Mouse (Mus musculus): ENCODE results near the gene Map3k5. TPM values are rescaled to one million over a fixed set of nuclear protein-coding genes. Genes with fewer than 3 reads are reported as not detected.

Map3k5 gene
- total and polyA plus RNA-seq, 2 experiments from 2014 or later, result 1.5 to 5.3 TPM

DNA sequence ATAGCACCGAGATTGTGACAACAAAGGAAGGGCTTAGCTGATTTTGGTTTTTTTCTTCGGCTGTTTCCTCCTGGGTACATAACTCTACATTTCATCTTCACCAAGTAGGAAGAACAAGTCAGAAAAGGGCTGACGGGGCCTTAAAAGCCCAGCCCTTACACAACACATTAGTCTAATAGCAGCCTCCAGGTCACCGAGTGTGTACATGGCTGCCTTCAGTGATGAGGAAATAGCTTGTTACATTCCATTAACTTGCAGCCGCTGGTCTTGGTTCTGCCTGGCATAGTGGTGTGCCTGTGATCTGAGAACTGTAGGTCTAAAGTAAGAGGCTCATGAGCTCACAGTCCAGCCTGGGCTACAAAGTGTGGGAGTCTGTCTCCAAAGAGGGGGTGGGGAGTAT, 230.5 kb downstream of the Map3k5 start:
- Histone ChIP-seq H3K4me2 (ENCODE audit: low read depth, low read length, poor library complexity, severe bottlenecking) (no peak overlapping the region), H3K27me3 (ENCODE audit: insufficient read depth, low read length) (no peaks in the 10 kb centered on the region), H3K9ac (replicated peaks; ENCODE audit: low read length, poor library complexity, severe bottlenecking) (no peak overlapping the region), H3K4me1 (ENCODE audit: insufficient read depth, low read length) (peaks cover 3% of the 10 kb centered on the region; the same call in 1 of the 2 replicates), H3K9me3 (ENCODE audit: low read length) (no peaks in the 10 kb centered on the region), H3K36me3 (ENCODE audit: insufficient read depth, low read length) (no peaks in the 10 kb centered on the region), H3K27ac (ENCODE audit: low read depth, low read length) (no peak overlapping the region), H3K4me3 (ENCODE audit: low read depth, low read length) (no peak overlapping the region)
- no peak for ATAC-seq (ENCODE audit: low FRiP score)
- no peak for TF ChIP-seq CTCF (IDR thresholded peaks at IDR 0.05)
- 87% methylated on average over 5 of the region's 5 CpGs for WGBS
- no peak for DNase-seq (ENCODE audit: low spot score)

DNA sequence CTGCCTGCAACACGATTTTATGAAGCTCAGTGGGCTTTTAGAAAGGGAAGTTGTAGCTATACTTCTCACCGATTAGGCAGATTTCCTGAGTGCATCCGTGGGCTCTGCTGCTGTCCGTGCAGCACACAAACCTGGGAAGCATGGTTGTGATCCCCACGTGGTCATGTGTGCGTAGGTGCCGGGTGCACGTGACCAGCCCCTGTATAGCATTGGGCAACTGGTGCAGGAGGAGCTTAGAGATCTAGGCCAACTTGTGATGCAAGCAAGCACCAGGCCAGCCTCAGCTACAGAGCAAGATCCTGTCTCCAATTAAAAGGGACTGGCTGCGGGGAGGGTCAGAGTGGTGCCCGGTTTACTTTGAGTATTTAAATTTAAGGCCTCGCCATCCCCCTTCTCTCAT, 232.5 kb downstream of the Map3k5 start:
- WGBS, result 80% methylated on average over 11 of the region's 11 CpGs
- Histone ChIP-seq H3K27me3 (ENCODE audit: insufficient read depth, low read length) (no peaks in the 10 kb centered on the region), H3K27ac (ENCODE audit: low read depth, low read length) (no peak overlapping the region), H3K9me3 (ENCODE audit: low read length) (no peaks in the 10 kb centered on the region), H3K4me3 (ENCODE audit: low read depth, low read length) (no peak overlapping the region), H3K4me1 (ENCODE audit: insufficient read depth, low read length) (peaks cover 6% of the 10 kb centered on the region), H3K4me2 (ENCODE audit: low read depth, low read length, poor library complexity, severe bottlenecking) (no peak overlapping the region), H3K36me3 (ENCODE audit: insufficient read depth, low read length) (no peaks in the 10 kb centered on the region), H3K9ac (replicated peaks; ENCODE audit: low read length, poor library complexity, severe bottlenecking) (no peak overlapping the region)
- ATAC-seq (ENCODE audit: low FRiP score) (no peak), DNase-seq (ENCODE audit: low spot score) (no peak)
- no peak for TF ChIP-seq CTCF (IDR thresholded peaks at IDR 0.05)

DNA sequence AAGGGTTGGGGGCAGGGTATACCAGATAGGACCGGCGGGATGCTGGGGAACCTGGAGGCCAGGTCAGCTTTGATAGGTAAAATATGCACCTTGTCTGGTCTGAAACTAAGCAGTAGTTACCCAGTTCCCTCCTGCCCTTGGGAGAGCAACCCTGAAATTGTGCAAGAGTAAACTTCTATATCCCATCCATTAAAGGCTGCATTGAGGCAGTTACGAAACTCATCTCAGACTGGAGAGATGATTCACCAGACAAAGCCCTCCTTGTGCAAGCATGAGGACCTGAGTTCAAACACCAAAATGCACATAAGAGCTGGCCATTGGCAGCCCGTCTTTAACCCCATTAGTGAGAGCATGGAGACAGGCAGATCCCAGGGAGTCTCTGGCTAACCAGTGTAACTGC, 233.2 kb downstream of the Map3k5 start:
- Histone ChIP-seq H3K9me3 (ENCODE audit: low read length) (no peaks in the 10 kb centered on the region), H3K4me2 (ENCODE audit: low read depth, low read length, poor library complexity, severe bottlenecking) (no peak overlapping the region), H3K27ac (ENCODE audit: low read depth, low read length) (no peak overlapping the region), H3K9ac (replicated peaks; ENCODE audit: low read length, poor library complexity, severe bottlenecking) (no peak overlapping the region), H3K4me1 (ENCODE audit: insufficient read depth, low read length) (peaks cover 6% of the 10 kb centered on the region), H3K27me3 (ENCODE audit: insufficient read depth, low read length) (no peaks in the 10 kb centered on the region), H3K36me3 (ENCODE audit: insufficient read depth, low read length) (no peaks in the 10 kb centered on the region), H3K4me3 (ENCODE audit: low read depth, low read length) (no peak overlapping the region)
- WGBS, result 98% methylated on average over 4 of the region's 4 CpGs
- TF ChIP-seq CTCF (IDR thresholded peaks at IDR 0.05), result no peak
- no peak for ATAC-seq (ENCODE audit: low FRiP score)
- no peak for DNase-seq (ENCODE audit: low spot score)

DNA sequence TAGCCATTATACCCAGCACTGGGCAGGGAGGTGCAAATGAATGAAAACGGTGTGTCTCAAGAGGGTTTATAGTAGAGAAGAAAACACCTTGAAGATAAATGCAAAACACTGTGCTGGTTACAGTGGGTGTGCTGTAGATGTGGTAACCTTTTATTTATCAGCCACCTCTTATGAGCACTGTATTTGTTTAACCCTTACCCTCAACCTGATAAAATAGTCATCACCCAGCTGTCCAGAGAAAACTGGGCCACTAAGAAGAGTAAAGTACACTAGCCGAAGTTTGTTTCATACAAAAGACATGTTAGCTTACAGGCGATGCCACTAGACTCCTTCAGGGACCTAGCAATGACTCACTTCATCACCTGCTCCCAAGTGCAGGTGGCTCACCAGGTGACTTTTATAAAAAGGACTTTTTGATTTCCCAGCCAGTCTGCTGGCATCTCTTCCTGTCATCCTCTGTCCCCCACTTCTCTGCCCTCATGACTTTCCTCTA, 235.0 kb downstream of the Map3k5 start:
- H3K27me3 ChIP-seq (ENCODE audit: insufficient read depth, low read length), result no peaks in the 10 kb centered on the region
- no peak for TF ChIP-seq CTCF (IDR thresholded peaks at IDR 0.05)
- ATAC-seq (ENCODE audit: low FRiP score) (no peak), DNase-seq (ENCODE audit: low spot score) (no peak)
- H3K4me2 ChIP-seq (ENCODE audit: low read depth, low read length, poor library complexity, severe bottlenecking), result no peak overlapping the region
- no peak overlapping the region for H3K4me3 ChIP-seq (ENCODE audit: low read depth, low read length)
- no peak overlapping the region for H3K9ac ChIP-seq (replicated peaks; ENCODE audit: low read length, poor library complexity, severe bottlenecking)
- H3K4me1 ChIP-seq (ENCODE audit: insufficient read depth, low read length), result peaks cover 6% of the 10 kb centered on the region
- WGBS, result 86% methylated on average over 3 of the region's 3 CpGs
- no peaks in the 10 kb centered on the region for H3K36me3 ChIP-seq (ENCODE audit: insufficient read depth, low read length)
- H3K27ac ChIP-seq (ENCODE audit: low read depth, low read length), result no peak overlapping the region
- no peaks in the 10 kb centered on the region for H3K9me3 ChIP-seq (ENCODE audit: low read length)

DNA sequence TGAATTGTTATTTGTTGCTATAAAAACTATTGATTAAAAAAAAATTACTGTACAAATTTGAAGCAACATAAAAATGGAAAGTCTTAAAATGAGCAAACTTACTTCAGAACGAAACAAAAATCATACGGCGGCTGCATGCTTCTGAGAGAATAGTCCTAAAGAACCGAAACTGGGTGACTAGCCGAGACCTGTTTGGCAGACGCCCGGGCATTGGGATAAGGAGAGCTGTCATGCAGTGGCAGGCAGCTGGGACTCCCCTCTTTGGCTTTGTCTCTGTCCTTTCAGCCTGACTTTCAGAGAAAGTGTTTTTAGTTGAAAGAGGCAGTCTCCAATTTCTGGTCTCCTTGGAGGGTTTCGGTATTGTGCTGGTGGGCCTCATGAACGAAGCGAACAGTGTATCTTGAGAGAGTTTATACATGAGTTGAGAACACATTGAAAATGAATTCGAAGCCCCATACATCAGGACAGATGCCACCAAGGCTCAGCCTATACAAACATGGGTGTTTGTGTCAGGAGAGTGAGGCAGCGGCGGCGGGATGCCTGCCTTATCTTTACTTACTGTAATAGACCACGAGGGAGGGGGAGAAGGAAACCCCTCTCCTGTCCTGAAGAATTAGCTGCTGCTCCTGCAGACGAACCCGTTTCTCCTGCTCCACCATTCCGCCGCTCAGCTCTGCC, 235.8 kb downstream of the Map3k5 start:
- ATAC-seq (ENCODE audit: low FRiP score) (0 out of 2 replicates have a peak, but pooled peaks have one; percentile 14), DNase-seq (ENCODE audit: low spot score) (peak; percentile 40)
- no peaks in the 10 kb centered on the region for H3K36me3 ChIP-seq (ENCODE audit: insufficient read depth, low read length)
- H3K4me3 ChIP-seq (ENCODE audit: low read depth, low read length), result peak overlapping the region; percentile 34
- H3K4me2 ChIP-seq (ENCODE audit: low read depth, low read length, poor library complexity, severe bottlenecking), result peak overlapping the region; percentile 76
- H3K9me3 ChIP-seq (ENCODE audit: low read length), result no peaks in the 10 kb centered on the region
- no peak for TF ChIP-seq CTCF (IDR thresholded peaks at IDR 0.05)
- H3K4me1 ChIP-seq (ENCODE audit: insufficient read depth, low read length), result peaks cover 6% of the 10 kb centered on the region
- H3K27me3 ChIP-seq (ENCODE audit: insufficient read depth, low read length), result no peaks in the 10 kb centered on the region
- H3K27ac ChIP-seq (ENCODE audit: low read depth, low read length), result 0 out of 2 replicates have a peak overlapping the region, but pooled peaks have one; percentile 9
- WGBS, result 17% methylated on average over 19 of the region's 19 CpGs
- peak overlapping the region; percentile 52 for H3K9ac ChIP-seq (replicated peaks; ENCODE audit: low read length, poor library complexity, severe bottlenecking)

DNA sequence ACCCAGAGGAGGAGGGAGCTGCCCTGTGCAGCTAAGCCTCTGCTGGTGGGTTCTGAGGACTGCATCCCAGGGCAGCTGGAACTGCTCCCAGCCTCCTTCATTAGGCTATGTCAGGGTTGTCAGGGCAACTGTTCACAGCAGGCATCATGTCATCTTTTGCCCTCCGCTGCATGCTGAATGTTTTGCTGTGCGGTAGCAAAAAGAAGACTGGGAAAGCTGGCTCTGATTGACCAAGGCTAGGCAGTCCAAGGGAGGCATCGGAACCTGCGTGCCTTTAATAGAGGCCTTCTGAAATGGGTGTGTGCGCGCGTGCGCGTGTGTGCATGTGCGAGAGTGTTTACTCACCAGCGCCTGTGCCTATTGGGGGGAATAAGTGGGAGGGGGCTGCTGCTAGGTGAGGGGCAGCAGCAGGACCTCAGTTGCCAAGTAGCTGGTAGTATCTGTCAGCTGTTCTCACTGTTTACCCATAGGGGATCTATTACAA, 236.4 kb downstream of the Map3k5 start:
- H3K27me3 ChIP-seq (ENCODE audit: insufficient read depth, low read length), result no peaks in the 10 kb centered on the region
- peak overlapping the region; percentile 52 for H3K9ac ChIP-seq (replicated peaks; ENCODE audit: low read length, poor library complexity, severe bottlenecking)
- H3K4me2 ChIP-seq (ENCODE audit: low read depth, low read length, poor library complexity, severe bottlenecking), result peak overlapping the region; percentile 76
- ATAC-seq (ENCODE audit: low FRiP score) (peak; percentile 97), DNase-seq (ENCODE audit: low spot score) (peak; percentile 95)
- H3K4me3 ChIP-seq (ENCODE audit: low read depth, low read length), result peak overlapping the region; percentile 34
- no peaks in the 10 kb centered on the region for H3K9me3 ChIP-seq (ENCODE audit: low read length)
- peak overlapping the region; percentile 63 for H3K27ac ChIP-seq (ENCODE audit: low read depth, low read length)
- peaks cover 6% of the 10 kb centered on the region for H3K4me1 ChIP-seq (ENCODE audit: insufficient read depth, low read length)
- peak; percentile 96 for TF ChIP-seq CTCF (IDR thresholded peaks at IDR 0.05)
- 11% methylated on average over 11 of the region's 11 CpGs for WGBS
- no peaks in the 10 kb centered on the region for H3K36me3 ChIP-seq (ENCODE audit: insufficient read depth, low read length)

Measured in midbrain, postnatal 0 days (tissue).